Mouse (Mus musculus) heart, postnatal 10 days (tissue): ENCODE results near the gene Wfdc3. TPM values are rescaled to one million over a fixed set of nuclear protein-coding genes. Genes with fewer than 3 reads are reported as not detected.

Experiments
- DNase-seq, 2 experiments: peaks; one replicate each; pipeline ENCODE4 v3.0.0; 2021
- intact Hi-C: fragments of 180-260 bp; cut with DNase I; formaldehyde crosslinking; loops from one replicate; pipeline ENCODE4 v1.15.1; 2025
- total RNA-seq, 2 experiments: library from RNA; stranded (reverse); gene quantifications; 2 replicates each; pipeline ENCODE4 v1.2.3; 2021

Wfdc3 gene
- total RNA-seq = under 1 TPM; 0.17 to 0.40 TPM

DNA sequence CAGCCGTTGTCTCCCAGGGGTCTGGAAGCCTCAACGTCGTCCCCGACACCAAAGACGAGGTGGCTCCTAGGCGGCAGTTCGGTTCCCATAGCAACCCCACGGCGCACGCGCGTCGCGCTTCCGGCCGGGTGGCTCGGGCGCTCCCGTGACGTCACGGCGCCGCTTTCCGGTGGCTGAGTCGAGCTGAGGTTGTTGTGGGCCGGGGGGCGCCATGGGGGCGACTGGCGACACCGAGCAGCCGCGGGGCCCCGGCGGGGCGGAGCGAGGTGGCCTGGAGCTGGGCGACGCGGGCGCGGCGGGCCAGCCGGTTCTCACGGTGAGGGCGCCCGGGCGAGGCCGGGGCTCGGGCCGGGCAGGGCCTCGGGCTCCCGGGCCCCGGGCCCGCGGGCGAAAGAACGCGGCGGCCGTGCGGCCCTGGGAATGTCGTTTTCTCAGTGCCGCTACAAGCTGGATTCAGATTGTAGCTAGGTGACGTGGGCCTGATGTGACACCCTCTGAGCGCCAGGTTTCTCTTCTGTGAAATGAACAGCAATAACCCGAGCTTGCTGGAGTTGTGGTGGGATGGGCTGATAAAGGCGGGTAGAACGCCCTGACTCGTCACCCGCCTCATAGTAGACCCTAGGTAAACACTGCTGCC lies at the start of gene Wfdc3, which contains the start of gene Dnttip1:
TSS of gene Wfdc3 (minus strand) at position 89 of the 637 bp plus-strand sequence.
TSS of gene Dnttip1 (plus strand) at position 141 of the 637 bp plus-strand sequence.
- intact Hi-C loops = loop anchor here (2.0 kb wide), 1 partner anchor 21 kb away; no protein-coding TSS in a partner anchor
- DNase-seq = peak; percentile 95 to 98

GRCm38 (mm10) chr2:164794293-164794692 lies 48.6 kb upstream of the Wfdc3 start:
- intact Hi-C loops = loop anchor here (2.0 to 5.0 kb wide), 2 partner anchors 113 to 202 kb away; partner anchors contain the start of gene Eppin
- peak; percentile 89 to 93 for DNase-seq

GRCm38 (mm10) chr2:164793772-164794171 lies 48.0 kb upstream of the Wfdc3 start:
- DNase-seq = peak in 1 of 2 experiments; percentile 33
- intact Hi-C loops = loop anchor here (2.0 to 5.0 kb wide), 2 partner anchors 113 to 201 kb away; partner anchors contain the start of gene Eppin

DNA sequence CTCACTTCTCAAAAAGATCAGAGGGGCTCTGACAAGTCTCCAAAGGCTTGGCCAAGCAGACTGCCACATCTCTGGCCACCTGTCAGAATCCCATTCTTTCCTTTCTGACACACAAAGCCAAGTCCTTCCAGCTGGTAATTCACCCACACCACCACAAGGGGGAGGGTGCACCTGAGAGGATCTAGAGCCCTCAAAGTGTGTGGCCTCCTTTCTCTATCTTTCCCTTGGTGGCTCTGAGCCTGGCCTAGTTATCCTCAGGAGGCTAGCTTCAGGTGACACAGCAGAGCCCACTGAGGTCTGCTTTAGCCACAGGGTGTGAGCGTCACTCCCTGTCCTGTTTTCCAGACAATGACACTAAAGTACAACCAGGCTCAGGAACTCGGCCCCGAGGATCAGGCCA lies 47.5 kb upstream of the Wfdc3 start:
- DNase-seq = peak; percentile 64 to 78
- intact Hi-C loops = loop anchor here (5.0 kb wide), 1 partner anchor 201 kb away; the partner anchor contains the start of gene Eppin

DNA sequence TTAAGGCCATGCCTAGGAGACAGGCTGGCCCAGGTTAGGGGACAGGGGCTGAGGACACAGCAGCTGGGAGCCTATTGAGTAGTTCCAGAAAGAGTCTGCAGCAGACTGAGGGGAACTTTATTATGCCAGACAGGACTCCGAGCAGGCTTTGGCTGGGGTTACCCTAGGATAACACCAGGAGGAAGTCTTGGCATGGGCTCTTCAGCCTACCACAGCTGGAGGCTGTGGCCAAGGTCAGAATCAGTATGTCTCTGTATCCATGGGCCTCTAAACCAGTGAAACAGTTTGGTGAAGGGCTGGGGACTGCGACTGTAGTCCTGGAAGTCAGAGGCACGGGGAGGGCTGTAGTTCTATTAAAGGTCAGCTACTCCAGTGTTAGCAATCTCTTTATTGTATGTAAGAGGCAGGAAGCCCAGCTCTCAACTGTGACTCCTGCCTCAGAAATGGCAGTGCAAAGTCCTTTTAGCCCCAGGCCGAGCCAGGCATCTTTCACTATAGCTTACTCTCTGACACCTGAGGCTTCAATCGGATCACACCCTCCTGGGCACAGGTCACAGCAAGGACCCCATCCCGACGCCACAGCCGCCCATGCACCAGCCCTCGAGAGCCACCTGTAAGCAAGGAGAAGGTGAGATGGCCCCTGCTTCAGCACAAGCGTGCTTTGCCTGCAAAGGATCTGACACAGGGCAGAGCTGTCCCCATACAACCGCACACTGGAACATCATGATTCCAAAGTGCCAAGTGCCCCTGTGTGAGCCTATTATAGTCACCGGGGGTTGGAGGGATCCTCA lies 46.9 kb upstream of the Wfdc3 start:
- DNase-seq = no peak
- intact Hi-C loops = loop anchor here (5.0 kb wide), 1 partner anchor 200 kb away; the partner anchor contains the start of gene Eppin

DNA sequence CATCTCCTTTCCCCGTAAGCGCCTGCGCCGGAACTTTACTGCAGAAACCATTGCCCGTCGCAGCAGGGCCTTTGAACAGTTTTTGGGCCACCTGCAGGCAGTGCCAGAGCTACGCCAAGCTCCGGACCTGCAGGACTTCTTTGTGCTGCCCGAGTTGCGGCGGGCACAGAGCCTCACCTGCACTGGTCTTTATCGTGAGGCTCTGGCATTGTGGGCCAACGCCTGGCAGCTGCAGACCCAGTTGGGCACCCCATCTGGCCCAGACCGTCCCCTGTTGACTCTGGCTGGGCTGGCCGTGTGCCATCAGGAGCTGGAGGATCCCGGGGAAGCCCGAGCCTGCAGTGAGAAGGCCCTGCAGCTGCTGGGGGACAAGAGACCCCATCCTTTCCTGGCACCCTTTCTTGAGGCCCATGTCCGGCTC lies 46.1 kb upstream of the Wfdc3 start:
- DNase-seq = no peak
- intact Hi-C loops = loop anchor here (5.0 kb wide), 1 partner anchor 200 kb away; the partner anchor contains the start of gene Eppin

GRCm38 (mm10) chr2:164790451-164790850 lies 44.7 kb upstream of the Wfdc3 start:
- intact Hi-C loops = loop anchor here (5.0 kb wide), 1 partner anchor 198 kb away; the partner anchor contains the start of gene Eppin
- no peak for DNase-seq

GRCm38 (mm10) chr2:164788411-164788810 lies 42.7 kb upstream of the Wfdc3 start:
- DNase-seq = no peak
- intact Hi-C loops = no loop called here

GRCm38 (mm10) chr2:164787779-164788178 lies 42.0 kb upstream of the Wfdc3 start:
- intact Hi-C loops = no loop called here
- no peak for DNase-seq

- DNase-seq = no peak
- intact Hi-C loops = no loop called here
Observed at GRCm38 (mm10) chr2:164787032-164787431, 41.3 kb upstream of the Wfdc3 start.

DNA sequence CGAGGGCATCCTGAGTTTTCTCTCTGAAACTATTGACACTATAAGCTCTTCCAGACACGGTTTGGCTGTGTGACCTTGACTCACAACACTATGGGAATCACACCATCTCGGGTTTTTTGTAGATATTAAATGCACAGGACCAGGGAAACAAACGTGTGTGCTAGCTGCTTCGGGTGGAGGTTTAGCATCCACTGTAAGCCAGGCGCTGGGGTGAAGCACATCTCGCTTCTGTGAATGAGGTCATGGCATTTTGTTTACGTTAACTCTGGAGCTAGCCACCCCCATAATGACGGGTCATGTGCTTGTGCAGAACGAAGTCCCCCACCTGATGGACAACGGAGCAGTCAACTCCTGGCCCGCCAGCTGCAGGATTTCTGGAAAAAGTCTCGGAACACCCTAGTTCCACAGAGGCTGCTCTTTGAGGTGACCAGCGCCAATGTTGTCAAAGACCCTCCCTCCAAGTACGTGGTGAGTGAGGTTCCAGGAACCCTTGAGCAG lies 40.7 kb upstream of the Wfdc3 start:
- intact Hi-C loops = no loop called here
- no peak for DNase-seq

DNA sequence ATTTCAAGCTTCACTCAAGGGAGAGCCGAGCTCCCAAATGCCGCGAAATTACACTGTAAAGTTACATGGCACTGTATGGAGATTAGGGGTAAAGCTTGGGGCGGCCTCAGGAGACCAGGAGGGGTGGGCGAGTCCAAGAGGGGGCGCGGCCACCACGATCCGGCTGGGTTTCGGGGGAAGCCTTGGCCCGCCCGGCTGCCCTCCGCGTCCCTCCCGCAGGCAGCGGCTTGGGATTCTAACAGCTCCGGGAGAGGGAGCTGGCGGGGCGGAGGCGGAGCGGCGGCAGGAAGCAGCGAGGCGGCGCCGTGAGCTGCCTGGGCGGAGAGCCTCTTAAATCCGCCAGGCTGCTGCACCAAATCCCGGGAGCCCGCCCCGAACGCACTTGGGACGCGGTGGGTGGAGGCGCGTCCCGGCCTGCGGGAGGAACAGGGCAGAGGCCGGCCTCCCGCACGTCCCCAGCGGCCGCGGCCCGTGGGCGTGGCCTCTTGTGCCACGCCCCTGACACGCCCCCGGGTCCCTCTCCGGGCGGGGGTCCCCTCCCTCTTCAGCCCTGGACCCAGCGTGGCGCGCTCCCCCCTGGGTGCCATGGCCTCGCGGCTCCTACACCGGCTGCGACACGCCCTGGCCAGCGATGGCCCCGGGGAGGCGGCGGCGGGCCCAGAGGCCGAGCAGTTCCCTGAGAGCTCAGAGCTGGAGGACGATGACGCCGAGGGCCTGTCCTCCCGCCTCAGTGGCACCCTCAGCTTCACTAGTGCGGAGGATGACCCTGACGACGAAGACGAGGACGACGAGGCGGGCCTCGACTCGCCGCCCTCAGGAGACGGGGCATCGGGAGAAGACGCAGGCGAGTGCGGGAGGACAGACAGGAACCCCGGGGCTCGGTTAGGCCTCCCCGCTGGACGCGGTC lies 40.0 kb upstream of the Wfdc3 start, which contains the start of gene Snx21:
TSS of gene Snx21 (plus strand) at position 343 of the 907 bp plus-strand sequence.
- DNase-seq = peak; percentile 90 to 95
- intact Hi-C loops = no loop called here

- no peak for DNase-seq
- intact Hi-C loops = no loop called here
Observed at GRCm38 (mm10) chr2:164784869-164785420, 39.2 kb upstream of the Wfdc3 start.

DNA sequence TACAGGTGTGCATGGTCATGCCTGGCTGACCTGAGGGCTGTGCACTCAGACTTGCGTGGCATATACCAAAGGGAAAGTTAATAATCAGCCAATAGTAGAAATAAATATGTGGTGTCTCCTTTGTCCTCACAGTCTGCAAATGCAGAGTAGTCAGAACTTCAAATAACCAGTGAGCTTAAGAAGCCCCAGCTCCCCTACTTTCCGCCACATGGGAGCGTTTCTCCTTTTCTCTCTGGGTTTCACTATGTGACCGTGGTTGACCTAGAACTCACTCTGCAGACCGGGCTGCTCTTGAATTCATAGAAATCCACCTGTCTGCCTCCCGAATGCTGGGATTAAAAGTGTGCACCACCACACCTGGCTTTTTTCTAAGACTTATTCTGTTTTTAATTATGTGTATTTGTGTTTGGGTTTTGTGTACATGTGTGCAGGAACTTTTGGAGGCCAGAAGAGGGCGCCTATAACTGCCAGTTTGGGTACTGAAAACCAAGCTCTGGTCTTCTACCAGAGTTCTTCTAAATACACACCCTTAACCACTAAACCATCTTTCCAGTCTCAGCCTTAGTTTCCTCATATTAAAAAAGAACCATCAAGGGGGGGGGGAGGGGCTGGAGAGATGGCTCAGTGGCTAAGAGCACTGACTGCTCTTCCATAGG lies 38.3 kb upstream of the Wfdc3 start:
- intact Hi-C loops = no loop called here
- DNase-seq = no peak

GRCm38 (mm10) chr2:164781876-164782275 lies 36.1 kb upstream of the Wfdc3 start:
- intact Hi-C loops = no loop called here

GRCm38 (mm10) chr2:164779481-164780086 lies 33.9 kb upstream of the Wfdc3 start, which contains the start of gene Tnnc2:
TSS of gene Tnnc2 (minus strand) at chr2:164779967.
- no peak for DNase-seq
- intact Hi-C loops = no loop called here

More at GRCm38 (mm10) chr2:164781876-164782275, 36.1 kb upstream of the Wfdc3 start:
- DNase-seq = no peak

DNA sequence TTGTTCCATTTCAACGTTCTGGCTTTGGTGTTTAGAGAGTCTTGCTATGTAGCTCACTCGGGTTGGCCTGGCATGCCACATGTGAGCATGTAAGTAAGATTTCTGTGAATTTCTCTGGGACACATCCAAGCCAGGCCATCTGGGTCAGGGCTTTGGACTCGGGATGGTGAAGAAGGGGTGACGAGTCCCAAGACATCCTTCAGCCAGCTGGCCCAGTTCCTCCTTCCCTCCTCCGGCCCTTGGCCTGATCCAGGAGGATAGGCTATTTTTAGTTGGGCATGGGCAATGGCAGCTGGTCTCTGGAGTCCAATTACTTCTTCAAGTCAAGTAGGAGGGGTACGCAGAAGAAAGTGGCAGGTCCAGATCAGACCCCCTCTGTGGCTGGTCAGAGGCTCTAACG lies 33.1 kb upstream of the Wfdc3 start:
- DNase-seq = no peak
- intact Hi-C loops = no loop called here

- intact Hi-C loops = no loop called here
- DNase-seq = no peak
Observed at GRCm38 (mm10) chr2:164778015-164778287, 32.2 kb upstream of the Wfdc3 start.
